Mouse (Mus musculus) testis, adult 2 months (tissue): ENCODE data around the gene Fam196b. TPM values are rescaled to one million over a fixed set of nuclear protein-coding genes. Genes with fewer than 3 reads are reported as not detected.

Experiments
- H3K27ac ChIP-seq: fragments of 200-500 bp; 2 replicates; pipeline ENCODE4 v1.5.1; 2012; ENCODE audit warnings: low read depth, low read length; ENCODE audit not compliant: control insufficient read depth, insufficient read depth
- H3K27me3 ChIP-seq: fragments of 200-500 bp; 2 replicates; pipeline ENCODE4 v1.6.1; 2012; ENCODE audit warnings: mild to moderate bottlenecking, low read length, moderate library complexity; ENCODE audit not compliant: control insufficient read depth, insufficient read depth
- H3K36me3 ChIP-seq: fragments of 200-500 bp; 2 replicates; pipeline ENCODE4 v1.6.1; 2012; ENCODE audit warnings: mild to moderate bottlenecking, low read length; ENCODE audit not compliant: control insufficient read depth, insufficient read depth
- H3K4me1 ChIP-seq: fragments of 200-500 bp; 2 replicates; pipeline ENCODE4 v1.6.1; 2012; ENCODE audit warnings: low read length; ENCODE audit not compliant: control insufficient read depth, insufficient read depth
- H3K4me3 ChIP-seq: fragments of 200-500 bp; 2 replicates; pipeline ENCODE4 v1.5.1; 2012; ENCODE audit warnings: low read depth, mild to moderate bottlenecking, low read length, moderate library complexity, mixed read lengths; ENCODE audit not compliant: control insufficient read depth
- CTCF ChIP-seq: fragments of 200-500 bp; IDR thresholded peaks from 2 replicates; pipeline ENCODE4 v1.5.1; 2012; ENCODE audit warnings: low read depth, mild to moderate bottlenecking, inconsistent platforms, low read length, moderate library complexity; ENCODE audit not compliant: control insufficient read depth, insufficient read depth, insufficient replicate concordance
- POLR2A ChIP-seq: fragments of 200-500 bp; IDR thresholded peaks from 2 replicates; pipeline ENCODE4 v1.6.1; 2012; ENCODE audit warnings: low read depth, mild to moderate bottlenecking, inconsistent platforms, low read length, moderate library complexity; ENCODE audit not compliant: control insufficient read depth
- polyA plus RNA-seq: library from polyadenylated mRNA; depleted of rRNA; stranded (reverse); fragments of >200 nt; gene quantifications from 2 replicates; pipeline ENCODE4 v1.2.3, GENCODE M21; 2012

The Fam196b gene
- polyA plus RNA-seq, 1 experiment: 3.5 TPM

GRCm38 (mm10) chr11:34406309-34406708 is 91.7 kb downstream of the Fam196b start:
- Histone ChIP-seq H3K27ac (no peak overlapping the region), H3K27me3 (no peaks in the 10 kb centered on the region), H3K36me3 (no peaks in the 10 kb centered on the region), H3K4me3 (no peak overlapping the region), H3K4me1 (no peaks in the 10 kb centered on the region)
- no peak for TF ChIP-seq POLR2A
- no peak for TF ChIP-seq CTCF

DNA sequence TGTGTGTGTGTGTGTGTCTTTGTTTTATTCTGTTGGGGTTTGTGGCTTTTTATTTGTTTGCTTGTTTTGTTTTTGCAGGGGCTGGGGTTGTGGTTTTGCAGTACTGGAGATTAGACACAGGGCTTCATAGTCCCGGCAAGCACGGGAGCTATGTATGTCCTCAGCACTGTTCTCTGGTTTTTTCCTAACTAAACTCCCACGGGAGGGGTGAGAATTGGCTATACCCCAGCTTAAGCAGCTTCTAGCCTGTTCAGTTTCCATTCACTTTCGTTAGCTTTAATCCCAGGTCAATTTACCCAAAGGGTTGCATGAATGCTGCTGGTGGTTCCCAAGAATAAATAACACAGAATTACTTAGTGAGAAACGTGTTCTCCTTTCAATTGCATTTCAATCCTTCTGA is 92.2 kb downstream of the Fam196b start:
- Histone ChIP-seq H3K27me3 (no peaks in the 10 kb centered on the region), H3K36me3 (no peaks in the 10 kb centered on the region), H3K27ac (no peak overlapping the region), H3K4me1 (no peaks in the 10 kb centered on the region), H3K4me3 (no peak overlapping the region)
- no peak for TF ChIP-seq CTCF
- no peak for TF ChIP-seq POLR2A

DNA sequence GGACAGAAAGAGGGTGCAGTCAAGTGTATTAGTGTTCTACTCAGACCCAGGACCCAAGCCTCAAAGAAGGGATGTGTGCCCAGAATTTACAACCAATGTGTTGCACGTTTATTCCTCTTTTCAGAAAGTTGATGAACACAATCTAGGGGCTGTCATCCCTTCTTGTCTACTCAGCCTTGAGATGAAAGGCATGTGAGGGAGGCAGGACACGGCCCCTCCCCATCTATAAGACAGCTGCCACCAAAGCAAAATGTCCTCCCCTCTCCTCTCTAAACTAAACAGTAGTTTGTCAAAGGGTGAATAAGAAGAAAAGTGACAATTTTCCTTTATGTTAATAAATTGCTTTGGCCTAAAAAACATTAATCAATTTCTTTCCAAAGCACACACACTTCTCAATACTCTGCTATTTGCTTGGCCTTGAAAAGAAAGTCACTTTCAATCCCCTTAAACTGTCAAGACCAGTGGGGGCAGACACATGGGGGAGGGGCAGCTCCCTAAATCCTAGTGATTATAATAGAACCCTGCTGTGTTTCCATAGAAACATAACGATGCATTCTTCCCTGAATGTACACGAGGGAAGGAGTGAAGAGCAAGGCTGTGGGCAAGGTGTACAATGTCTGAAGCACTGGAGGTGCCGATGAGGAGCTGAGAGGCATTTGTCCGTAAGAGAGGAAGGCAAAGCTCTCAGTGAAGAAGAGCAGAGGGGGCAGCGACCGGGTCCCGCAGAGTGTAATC is 101.4 kb downstream of the Fam196b start:
- no peak overlapping the region for H3K27ac ChIP-seq
- H3K4me1 ChIP-seq: no peaks in the 10 kb centered on the region
- TF ChIP-seq CTCF (no peak), POLR2A (no peak)
- H3K36me3 ChIP-seq: no peaks in the 10 kb centered on the region
- H3K27me3 ChIP-seq: no peaks in the 10 kb centered on the region
- H3K4me3 ChIP-seq: no peak overlapping the region

GRCm38 (mm10) chr11:34416619-34416979 is 102.0 kb downstream of the Fam196b start:
- TF ChIP-seq CTCF: no peak
- no peak for TF ChIP-seq POLR2A
- no peaks in the 10 kb centered on the region for H3K27me3 ChIP-seq
- H3K27ac ChIP-seq: no peak overlapping the region

DNA sequence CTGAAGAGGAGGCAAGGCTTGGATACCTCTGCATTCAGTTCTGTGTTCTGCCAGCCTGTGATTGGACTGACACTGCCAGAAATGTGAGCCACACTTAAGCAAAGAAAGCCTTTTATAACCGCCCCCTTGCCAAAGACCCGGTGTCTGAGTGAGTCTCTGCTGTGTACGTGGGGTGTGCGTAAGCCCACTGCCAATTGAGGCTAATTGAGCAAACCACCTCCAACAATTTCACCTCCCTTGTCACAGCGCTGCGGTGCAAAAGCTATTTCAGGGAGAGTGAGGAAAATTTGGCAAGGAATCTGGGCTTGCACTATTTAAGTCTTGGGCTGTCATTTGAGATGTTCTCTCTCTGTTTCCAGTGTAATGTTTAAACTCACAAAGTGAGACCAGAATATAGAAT is 106.4 kb downstream of the Fam196b start:
- TF ChIP-seq POLR2A (no peak), CTCF (no peak)
- Histone ChIP-seq H3K4me3 (no peak overlapping the region), H3K4me1 (no peaks in the 10 kb centered on the region), H3K36me3 (no peaks in the 10 kb centered on the region), H3K27ac (no peak overlapping the region), H3K27me3 (no peaks in the 10 kb centered on the region)

More at GRCm38 (mm10) chr11:34416619-34416979, 102.0 kb downstream of the Fam196b start:
- Histone ChIP-seq H3K36me3 (no peaks in the 10 kb centered on the region), H3K4me1 (no peaks in the 10 kb centered on the region), H3K4me3 (no peak overlapping the region)

- H3K36me3 ChIP-seq: no peaks in the 10 kb centered on the region
- H3K4me1 ChIP-seq: no peaks in the 10 kb centered on the region
- H3K4me3 ChIP-seq: no peak overlapping the region
- H3K27ac ChIP-seq: no peak overlapping the region
- no peaks in the 10 kb centered on the region for H3K27me3 ChIP-seq
- TF ChIP-seq POLR2A: no peak
- TF ChIP-seq CTCF: no peak
These were observed 109.9 kb downstream of the Fam196b start for GRCm38 (mm10) chr11:34424546-34424945.

DNA sequence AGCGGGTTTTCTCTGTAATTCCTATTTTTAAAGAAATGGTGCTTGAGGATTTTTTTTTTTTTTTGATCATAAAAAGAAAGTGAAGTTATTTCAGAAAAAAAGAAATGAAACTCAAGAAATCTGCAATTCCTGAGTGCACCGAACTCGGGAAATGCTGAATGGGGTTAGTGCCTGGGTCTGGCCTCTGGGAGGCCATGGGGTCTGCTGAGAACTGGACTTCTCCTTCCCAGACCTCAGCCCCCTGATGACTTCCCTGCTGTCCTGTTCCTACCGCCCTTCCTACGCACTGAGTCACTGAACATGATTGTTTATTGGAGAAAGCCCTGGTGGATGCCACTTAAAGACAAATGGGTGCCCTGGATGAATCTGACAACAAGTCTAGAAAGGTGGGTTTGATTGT is 112.6 kb downstream of the Fam196b start:
- TF ChIP-seq POLR2A (no peak), CTCF (no peak)
- Histone ChIP-seq H3K27me3 (no peaks in the 10 kb centered on the region), H3K36me3 (no peaks in the 10 kb centered on the region), H3K4me1 (no peaks in the 10 kb centered on the region), H3K4me3 (no peak overlapping the region), H3K27ac (no peak overlapping the region)
